Mouse (Mus musculus): ENCODE data around the gene Enam.
"Not testable (repeated sequence)": the region's sequence is repeated elsewhere in the genome, so short reads cannot be mapped to it uniquely, and the experiment has no call there.

GRCm38 (mm10) chr5:88544411-88544810 is 56.6 kb downstream of the Enam start:
- not testable (repeated sequence) for TF ChIP-seq HCFC1 (IDR thresholded peaks at IDR 0.05; ENCODE audit: borderline replicate concordance, insufficient read depth, low read length); MAFK (IDR thresholded peaks at IDR 0.05; ENCODE audit: insufficient read depth, low read depth, low read length); ZC3H11A (IDR thresholded peaks at IDR 0.05; ENCODE audit: borderline replicate concordance, low read depth, low read length); CHD2 (IDR thresholded peaks at IDR 0.05; ENCODE audit: low read depth, low read length)
